Mouse (Mus musculus) gonadal fat pad, adult 2 months (tissue): Measurements from ENCODE around the gene Pomgnt1. TPM values are rescaled to one million over a fixed set of nuclear protein-coding genes. Genes with fewer than 3 reads are reported as not detected.
A peak's percentile ranks its signal among the peaks of the same experiment; 100 is the strongest.

Experiments used
- DNase-seq: peaks from one replicate; pipeline ENCODE4 v3.0.0-alpha.2; 2012; ENCODE audit warnings: low read depth
- polyA plus RNA-seq: library from polyadenylated mRNA; depleted of rRNA; stranded (reverse); fragments of >200 nt; gene quantifications from 2 replicates; pipeline ENCODE4 v1.2.3, GENCODE M21; 2012; rRNA removed

Gene Pomgnt1
- 55.1 and 56.5 TPM in 2 replicates for polyA plus RNA-seq

DNA sequence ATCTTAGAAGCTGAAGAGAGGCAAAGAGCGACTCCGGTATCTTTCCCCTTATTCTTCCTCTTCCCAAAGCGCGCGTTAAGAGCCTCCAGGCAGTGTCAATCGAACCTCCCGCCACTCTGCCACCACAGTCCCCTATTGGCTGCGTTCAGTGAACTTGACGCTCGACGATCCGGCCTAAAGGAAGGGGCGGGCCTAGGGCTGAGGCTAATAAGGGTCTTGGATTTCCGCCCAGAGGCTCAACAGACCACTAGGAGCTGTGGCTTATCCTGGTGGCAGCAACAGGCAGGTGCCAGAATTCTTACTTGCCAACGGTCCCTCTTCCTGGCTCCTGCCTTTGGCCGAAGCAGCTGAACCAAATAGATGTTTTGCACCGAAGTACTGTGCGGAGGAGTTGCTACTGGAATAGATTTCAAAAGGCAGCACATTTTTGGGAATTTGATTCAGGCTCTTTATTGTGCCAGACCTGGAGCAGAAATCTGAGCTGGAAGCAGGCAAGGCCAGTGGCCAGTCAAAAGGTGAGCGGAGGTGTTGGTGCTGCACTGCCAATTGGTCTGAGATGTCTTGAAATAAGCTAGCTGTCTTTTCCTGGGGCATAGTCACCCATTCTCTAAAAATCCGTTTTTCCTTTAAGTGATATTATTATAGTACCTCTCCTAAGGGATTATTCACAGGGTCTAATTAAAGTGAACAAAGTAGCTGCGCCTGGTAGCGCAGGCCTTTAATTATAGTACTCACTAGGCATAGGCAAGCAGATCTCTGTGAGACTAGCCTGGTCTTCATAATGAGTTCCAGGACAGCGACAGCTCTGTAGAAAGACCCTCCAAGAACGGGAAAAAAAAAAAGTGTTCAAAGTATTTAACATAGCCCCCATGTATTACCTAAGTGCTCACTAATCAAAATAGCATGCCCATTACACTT, at the start of gene Pomgnt1, which contains the start of gene Rad54l:
Gene Pomgnt1 (plus strand): TSS at position 239 of the 918 bp plus-strand sequence.
Gene Rad54l (minus strand): TSS at position 89 of the 918 bp plus-strand sequence.
- DNase-seq, result no peak

- no peak for DNase-seq
Measured at GRCm38 (mm10) chr4:116074145-116074675, 49.4 kb upstream of the Pomgnt1 start.

DNA sequence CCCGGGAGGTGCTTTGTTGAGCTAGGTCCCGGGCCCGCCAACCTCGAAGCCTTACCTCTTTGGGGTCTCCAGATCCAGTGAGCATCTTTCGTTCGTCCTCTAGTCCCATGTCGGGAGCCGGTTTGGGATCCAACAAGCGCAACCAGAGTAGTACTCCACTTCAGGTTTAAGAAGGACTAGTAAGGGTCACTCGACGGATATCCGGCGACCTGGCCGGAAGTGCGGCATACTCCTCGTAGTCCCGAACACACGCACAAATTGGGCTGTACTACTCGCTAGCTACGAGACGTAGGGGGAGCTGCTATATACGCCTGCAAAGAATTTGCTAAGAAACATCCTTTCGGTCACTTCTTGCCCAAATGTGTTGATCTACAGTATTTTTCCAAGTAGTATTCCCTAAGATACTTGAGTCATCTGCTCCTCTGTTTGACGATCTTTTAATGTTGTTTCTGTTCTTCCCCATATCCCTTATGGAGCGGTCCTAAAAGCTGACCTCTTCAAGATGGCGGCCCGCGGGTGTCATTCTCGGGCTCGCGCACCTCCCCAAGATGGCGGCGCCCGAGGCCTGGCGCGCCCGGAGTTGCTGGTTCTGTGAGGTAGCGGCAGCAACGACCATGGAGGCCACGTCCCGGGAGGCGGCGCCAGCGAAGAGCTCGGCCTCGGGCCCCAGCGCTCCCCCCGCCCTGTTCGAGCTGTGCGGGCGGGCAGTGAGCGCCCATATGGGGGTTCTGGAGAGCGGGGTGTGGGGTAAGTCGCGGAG, 48.6 kb upstream of the Pomgnt1 start, which contains the start of the genes Uqcrh and Lrrc41:
Gene Uqcrh (minus strand): TSS at position 211 of the 760 bp plus-strand sequence.
Gene Lrrc41 (plus strand): TSS at position 409 of the 760 bp plus-strand sequence.
- DNase-seq, result peak; percentile 56

DNA sequence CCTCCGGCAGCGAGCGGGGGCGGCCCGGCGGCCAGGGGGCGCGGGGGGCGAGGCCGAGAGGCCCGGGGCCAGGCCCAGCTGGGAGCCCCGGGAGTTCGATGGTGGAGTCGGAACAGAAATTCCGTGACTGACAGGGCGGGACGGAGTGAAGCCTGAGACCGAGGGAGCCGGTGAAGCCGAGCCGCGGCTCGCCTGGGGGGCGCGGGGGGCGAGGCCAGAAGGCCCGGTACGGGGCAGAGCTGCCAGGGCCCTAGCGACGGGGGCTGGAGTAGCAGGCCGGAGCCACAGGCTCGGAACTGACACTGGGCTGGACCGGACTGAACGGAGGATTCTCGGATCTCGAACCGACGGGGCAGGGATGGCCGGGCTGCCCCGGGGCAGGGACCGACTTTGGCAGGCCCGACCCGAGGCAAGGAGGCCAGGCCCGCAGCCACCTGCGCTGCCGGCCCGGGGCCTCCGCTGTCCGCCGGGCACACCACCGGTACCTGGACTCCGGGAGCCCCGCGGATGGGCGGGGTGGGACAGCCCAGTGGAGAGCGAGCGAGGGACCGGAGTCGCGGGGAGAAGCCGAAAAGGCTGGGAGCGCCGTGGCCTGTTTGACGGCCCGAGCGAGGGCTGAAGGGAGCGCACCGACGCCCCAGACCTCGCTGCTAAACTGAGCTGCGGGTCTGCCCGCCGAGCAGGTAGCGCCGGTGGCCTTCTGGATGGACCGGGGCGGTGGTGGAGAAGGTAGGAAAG, 47.8 kb upstream of the Pomgnt1 start:
- no peak for DNase-seq

DNA sequence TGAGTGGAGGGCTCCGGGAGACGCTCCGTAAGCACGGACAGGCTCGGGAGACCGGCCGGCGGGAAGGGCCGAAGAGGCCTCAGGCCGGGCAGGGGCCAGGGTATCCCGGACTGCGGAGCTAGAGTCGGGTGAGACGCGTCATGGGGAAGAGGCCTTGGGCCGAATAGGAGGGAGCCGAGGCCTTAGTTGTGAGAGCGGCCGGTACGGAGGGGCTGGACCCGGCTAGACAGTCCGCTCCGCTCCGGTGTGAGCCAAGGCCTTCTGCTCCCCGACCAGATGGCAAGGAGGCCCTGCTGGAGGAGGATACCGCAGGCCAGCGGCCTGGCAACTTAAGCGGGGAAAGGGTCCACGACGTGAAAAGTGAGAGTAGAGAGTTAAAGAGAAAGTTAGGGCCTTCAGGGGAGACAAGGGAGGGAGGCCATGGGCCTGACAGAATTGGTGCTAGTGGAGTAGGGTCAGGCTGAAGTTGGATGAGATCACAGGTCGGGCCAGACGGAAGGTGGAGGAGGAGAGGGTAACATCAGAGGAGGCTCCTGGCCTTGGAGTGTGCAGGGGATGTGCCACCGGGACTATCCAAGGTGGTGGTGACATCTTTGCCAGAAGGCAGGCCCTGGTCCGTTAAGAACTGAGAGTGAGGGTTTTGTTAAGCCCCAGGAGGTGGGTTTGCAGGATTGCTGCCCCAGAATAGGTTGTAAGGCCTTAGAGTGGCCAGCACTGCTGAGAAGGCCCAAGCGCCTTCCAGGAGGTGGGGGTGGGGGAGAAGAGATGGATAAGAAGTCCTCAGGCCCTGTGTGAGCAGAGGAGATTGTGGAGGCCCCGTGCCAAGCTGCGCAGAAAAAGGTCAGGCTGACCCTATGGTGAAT, 47.0 kb upstream of the Pomgnt1 start:
- no peak for DNase-seq

DNA sequence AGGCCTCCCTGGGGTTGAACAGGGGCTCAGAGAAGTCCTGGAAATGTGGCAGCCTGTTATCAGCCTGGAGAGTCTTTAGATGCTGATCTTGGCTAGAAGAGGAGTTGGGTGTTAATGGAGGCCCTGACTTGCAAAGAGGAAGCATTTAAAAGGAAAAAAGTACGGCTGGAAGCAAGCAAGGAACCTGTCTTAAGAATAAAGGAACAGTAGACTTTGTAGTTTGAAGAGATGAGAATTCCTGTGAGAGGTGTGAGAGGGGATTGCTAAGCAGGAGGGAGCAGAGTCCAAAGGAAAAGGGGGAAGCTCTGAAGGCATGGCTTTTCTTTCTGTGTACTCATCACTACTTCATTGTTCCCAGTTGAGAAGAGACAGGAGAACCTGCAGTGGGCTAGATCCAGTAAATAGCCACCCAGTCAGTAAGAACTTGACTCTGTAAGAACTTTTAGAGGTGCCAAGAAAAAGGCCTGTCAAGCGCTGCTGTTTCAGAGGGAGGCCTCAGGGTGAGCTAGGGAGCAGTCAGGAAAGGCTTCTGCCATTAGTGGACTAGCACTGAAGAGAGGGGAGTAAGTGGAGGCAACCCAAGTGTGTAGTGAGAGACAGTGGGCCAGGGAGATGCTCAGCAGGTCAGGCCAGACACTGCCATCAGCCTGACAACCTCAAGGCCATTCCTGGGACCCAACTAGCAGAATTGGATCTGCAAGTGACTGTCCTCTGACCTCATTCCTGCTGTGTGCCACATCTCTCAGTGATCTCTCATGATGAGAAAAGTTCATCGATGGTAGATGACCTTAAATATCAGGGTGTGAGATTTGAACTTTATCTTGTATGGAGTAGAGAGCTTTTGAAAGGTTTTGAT, 46.2 kb upstream of the Pomgnt1 start:
- no peak for DNase-seq

- no peak for DNase-seq
Measured at GRCm38 (mm10) chr4:116088510-116089249, 35.0 kb upstream of the Pomgnt1 start.

GRCm38 (mm10) chr4:116096291-116096690, 27.3 kb upstream of the Pomgnt1 start:
- DNase-seq, result no peak

DNA sequence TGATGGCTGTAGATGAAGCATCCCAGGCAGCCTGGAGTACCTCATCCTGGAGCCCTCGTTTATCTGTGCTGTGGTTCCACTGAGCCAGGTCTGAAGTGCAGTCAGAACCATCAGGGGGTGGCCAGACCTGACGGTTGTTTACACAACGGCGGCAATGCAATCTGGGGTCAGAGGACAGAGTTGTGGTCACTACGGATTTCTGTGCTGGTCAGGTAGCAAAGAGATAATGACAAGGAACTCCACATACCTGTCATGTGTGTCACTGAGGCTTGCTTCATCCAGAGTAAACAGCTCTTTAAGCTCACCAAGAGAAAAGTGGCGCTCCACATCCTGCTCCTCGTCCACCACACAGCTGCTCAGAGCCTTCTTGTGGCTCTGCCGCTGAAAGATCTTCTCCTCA, 26.4 kb upstream of the Pomgnt1 start:
- no peak for DNase-seq

DNA sequence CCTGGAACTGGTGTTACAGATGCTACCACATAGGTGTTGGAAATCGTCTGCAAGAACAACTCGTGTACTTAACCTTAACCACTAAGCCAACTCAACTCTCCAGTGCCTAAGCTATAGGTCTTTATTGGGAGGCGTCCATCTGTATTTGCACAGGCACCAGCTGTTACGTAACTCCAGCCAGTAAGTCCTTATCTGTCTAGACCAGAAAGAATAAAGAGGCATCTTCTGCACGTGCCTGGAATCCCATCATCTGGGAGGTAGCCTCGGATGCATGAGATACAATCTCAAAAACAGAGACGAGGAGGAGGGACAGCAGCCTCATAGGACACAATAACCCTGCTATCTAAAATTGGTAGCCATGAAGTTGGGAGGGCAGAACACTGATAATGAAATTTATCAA, 22.7 kb upstream of the Pomgnt1 start:
- no peak for DNase-seq

GRCm38 (mm10) chr4:116105278-116105677, 18.4 kb upstream of the Pomgnt1 start:
- DNase-seq, result no peak

DNA sequence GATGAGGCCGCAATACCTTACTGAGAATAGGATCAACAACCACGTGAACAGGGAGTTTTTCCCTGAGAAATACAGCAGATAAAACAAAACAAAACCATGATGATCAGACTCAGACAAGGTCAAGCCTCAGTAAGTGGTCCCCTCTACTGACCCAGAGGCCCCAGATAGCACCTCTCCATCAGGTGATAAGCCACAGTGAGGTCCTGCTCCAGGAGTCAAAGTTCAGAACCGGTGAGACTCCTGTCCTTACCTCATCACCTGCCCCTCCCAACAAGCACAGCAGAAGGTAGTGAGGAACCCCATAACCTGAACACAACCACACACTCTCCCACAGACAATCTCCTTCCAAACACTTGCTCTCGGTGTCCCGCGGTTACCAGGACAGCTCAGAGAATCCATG, 12.9 kb upstream of the Pomgnt1 start:
- DNase-seq, result no peak

DNA sequence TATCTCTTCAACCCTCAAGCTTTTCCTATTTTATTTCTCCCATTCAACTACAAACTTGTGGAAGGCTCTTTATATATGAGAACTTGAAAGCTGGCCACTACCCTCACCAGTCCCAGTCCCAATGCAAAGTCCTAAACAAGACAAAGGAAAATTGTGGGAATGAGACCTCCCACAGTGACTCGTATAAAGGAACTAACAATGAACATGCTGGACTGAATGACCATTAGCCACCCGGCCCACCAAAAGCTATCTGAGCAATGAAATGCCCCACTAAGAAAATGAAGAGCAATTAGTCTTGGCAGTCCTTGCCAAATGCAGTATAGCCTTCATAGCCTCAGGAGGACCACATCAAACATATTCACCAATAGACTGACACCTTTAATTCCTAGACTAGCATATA, 12.2 kb upstream of the Pomgnt1 start:
- no peak for DNase-seq

- DNase-seq, result no peak
Measured at GRCm38 (mm10) chr4:116122762-116123161, 878 bp upstream of the Pomgnt1 start.

DNA sequence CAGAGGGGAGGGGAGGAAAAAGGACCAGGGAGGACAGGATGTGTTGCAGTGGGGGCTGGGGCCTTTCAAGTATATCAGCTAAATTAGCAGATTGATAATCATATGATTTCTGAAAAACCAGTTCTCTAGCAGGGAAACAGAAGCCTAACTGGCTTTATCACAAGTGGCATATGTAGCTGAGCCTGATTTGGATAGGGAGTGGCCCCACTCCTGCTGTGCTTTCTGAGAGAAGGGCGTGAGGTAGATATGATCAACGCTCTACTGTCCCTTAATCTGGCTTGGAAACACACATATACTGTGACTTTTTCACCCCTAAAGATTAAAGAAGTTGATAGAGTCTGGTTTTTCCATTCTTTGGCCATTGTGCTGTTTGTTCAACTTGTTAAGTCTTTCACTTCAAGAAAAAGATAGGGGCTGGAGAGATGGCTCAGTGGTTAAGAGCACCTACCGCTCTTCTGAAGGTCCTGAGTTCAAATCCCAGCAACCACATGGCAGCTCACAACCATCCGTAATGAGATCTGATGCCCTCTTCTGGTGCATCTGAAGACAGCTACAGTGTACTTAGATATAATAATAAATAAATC, 2.3 kb downstream of the Pomgnt1 start:
- DNase-seq, result no peak

DNA sequence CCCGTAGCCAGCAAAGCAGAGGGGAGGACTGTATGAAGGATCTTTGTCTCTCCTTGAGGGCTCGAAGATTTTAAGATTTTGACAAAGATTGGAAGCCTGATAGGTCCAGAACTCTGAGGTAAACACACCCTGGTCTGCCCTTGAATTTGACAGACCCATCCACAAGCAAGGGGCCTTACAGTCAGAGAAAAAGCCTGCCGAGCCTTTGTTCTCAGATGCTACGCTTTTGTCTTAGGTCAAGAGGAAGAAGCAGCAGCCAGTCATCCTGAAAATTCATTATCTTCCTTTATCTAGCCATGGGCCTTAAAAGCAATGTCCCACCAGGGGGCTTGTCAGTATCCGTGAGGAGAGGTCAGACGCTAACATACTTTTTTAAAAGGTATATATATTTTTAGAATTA, 4.3 kb downstream of the Pomgnt1 start:
- no peak for DNase-seq

GRCm38 (mm10) chr4:116133126-116133525, 9.5 kb downstream of the Pomgnt1 start:
- DNase-seq, result no peak

DNA sequence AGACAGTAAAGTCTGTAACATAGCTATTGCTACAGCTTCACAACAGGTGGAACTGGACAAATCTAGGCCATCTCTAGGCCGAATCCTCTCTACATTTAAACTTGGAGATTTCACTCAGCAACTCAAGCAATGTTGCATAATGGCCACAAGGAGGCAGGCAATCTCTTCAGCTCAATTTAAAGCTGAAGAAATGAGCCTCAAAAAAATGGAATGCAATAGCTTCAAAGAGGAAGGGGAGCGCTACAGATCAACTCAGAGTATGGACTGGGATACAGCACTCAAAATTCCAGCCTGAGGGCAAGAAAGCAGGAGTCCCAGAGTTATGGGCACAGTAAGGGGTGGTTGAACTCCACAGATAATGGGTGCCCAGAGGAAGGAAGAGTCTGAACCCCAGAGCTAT, 11.3 kb downstream of the Pomgnt1 start:
- no peak for DNase-seq
